Mouse (Mus musculus) liver, embryonic 11.5 days (tissue): ENCODE measurements around the gene Tmem259. TPM values are rescaled to one million over a fixed set of nuclear protein-coding genes. Genes with fewer than 3 reads are reported as not detected.
A peak's percentile ranks its signal among the peaks of the same experiment; 100 is the strongest.

Experiments
- ATAC-seq: fragments of 200-750 bp; cut with Nextera tagmentation; replicated peaks from 2 replicates; pipeline ENCODE4 v1.8.0; 2017; ENCODE audit warnings: moderate number of reproducible peaks, mild to moderate bottlenecking, moderate TSS enrichment, moderate library complexity; ENCODE audit not compliant: low FRiP score
- DNase-seq: peaks from one replicate; pipeline ENCODE4 v3.0.0-alpha.2; 2017; ENCODE audit warnings: low spot score
- H3K27ac ChIP-seq: fragments of 300-500 bp; sonication (generic); 2 replicates; pipeline ENCODE4 v1.5.1; 2014; ENCODE audit warnings: mild to moderate bottlenecking, low read depth, low read length, control low read depth
- H3K27me3 ChIP-seq: fragments of 300-500 bp; sonication (generic); replicated peaks from 2 replicates; pipeline ENCODE4 v1.6.1; 2014; ENCODE audit warnings: low read length, mixed read lengths; ENCODE audit not compliant: control insufficient read depth, insufficient read depth
- H3K36me3 ChIP-seq: fragments of 300-500 bp; sonication (generic); 2 replicates; pipeline ENCODE4 v1.6.1; 2014; ENCODE audit warnings: mild to moderate bottlenecking, low read length, moderate library complexity, mixed read lengths; ENCODE audit not compliant: control insufficient read depth, insufficient read depth
- H3K4me1 ChIP-seq: fragments of 300-500 bp; sonication (generic); replicated peaks from 2 replicates; pipeline ENCODE4 v1.6.1; 2014; ENCODE audit warnings: low read length, mixed read lengths; ENCODE audit not compliant: control insufficient read depth, insufficient read depth
- H3K4me2 ChIP-seq: fragments of 300-500 bp; sonication (generic); 2 replicates; pipeline ENCODE4 v1.6.1; 2014; ENCODE audit warnings: mild to moderate bottlenecking, control low read depth, moderate library complexity
- H3K4me3 ChIP-seq: fragments of 300-500 bp; sonication (generic); 2 replicates; pipeline ENCODE4 v1.5.1; 2014; ENCODE audit warnings: low read depth, low read length, control low read depth
- H3K9ac ChIP-seq: fragments of 300-500 bp; sonication (generic); 2 replicates; pipeline ENCODE4 v1.6.1; 2014; ENCODE audit warnings: low read depth, low read length, control low read depth
- H3K9me3 ChIP-seq: fragments of 300-500 bp; sonication (generic); 2 replicates; pipeline ENCODE4 v1.6.1; 2016; ENCODE audit warnings: low read length, inconsistent platforms, mixed read lengths; ENCODE audit not compliant: control insufficient read depth
- WGBS: fragments of 180-500 bp; shearing (Covaris S2); extraction: QIAGEN DNeasy Blood & Tissue Kit; methylation state at CpG from one replicate; pipeline ENCODE4 v1.1.7; 2014; 5-methylcytosine and 5-hydroxymethylcytosine counted together
- polyA plus RNA-seq: library from polyadenylated mRNA; unstranded; fragments of >200 nt; fragmentation: Nextera tagmentation; extraction: Ambion mirVana; gene quantifications from 2 replicates; pipeline ENCODE4 v1.2.1, GENCODE M21; 2014

Gene Tmem259
- polyA plus RNA-seq, 1 experiment from 2014 or later, result 20.2 TPM

DNA sequence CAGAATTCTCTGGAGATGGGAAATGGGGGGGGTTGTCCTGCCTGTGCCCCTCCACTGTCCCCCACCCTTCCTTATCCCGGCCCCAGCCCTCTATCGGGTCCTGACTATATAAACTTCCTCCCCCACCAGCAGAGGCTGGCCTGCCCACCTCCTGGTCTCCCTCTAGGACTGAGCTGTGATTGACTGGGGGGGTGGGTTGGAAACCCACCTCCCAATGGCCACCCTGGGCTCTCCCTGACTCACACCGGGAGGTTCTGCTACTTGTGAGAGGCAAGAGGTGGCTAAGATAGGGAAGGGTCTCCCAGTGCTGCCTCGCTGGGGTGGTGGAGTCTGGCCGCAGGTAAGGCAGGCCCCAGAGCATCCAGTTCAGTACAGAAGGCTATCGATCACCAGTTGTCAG lies 36.6 kb downstream of the Tmem259 start:
- Histone ChIP-seq H3K9ac (peak overlapping the region; percentile 42; the same call in 1 of the 2 replicates), H3K36me3 (peaks cover 25% of the 10 kb centered on the region)

DNA sequence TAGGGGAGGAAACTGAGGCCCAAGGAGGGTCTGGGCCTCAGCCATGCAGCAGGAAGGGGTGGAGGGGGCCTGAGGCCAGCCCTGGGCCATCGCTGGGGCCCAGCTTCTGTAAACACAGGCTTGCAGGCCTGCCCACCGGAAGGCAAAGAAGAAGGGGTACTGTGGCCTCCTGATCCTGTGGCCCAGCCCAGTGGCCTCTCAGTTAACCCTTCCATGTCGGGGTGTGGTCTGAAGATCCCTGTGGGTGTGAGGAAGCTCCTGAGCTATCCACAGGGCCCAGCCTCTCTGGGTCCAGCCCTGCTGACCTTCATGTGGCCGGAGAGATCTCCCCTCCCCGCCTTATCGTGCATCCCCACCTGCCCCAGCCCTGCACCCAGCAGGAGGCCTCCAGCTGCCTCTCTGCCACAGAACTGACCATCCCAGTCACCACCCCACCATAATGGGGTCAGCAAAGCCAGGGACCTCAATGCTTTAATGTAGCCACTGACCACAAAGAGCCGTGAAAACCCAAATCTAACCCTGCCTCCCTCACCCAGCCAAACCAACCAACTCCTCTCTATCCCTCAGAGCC lies 37.3 kb downstream of the Tmem259 start:
- peak; percentile 59 for DNase-seq
- peaks cover 25% of the 10 kb centered on the region for H3K36me3 ChIP-seq

More for the DNA sequence above, 36.6 kb downstream of the Tmem259 start:
- 58% methylated on average over 6 of the region's 6 CpGs for WGBS
- H3K4me2 ChIP-seq, result peak overlapping the region; percentile 62
- H3K27me3 ChIP-seq, result no peaks in the 10 kb centered on the region
- no peak for ATAC-seq
- H3K9me3 ChIP-seq, result no peaks in the 10 kb centered on the region
- no peak for DNase-seq
- H3K4me1 ChIP-seq, result peaks cover 51% of the 10 kb centered on the region
- no peak overlapping the region; the same call in 1 of the 2 replicates for H3K4me3 ChIP-seq
- peak overlapping the region; percentile 91 for H3K27ac ChIP-seq

DNA sequence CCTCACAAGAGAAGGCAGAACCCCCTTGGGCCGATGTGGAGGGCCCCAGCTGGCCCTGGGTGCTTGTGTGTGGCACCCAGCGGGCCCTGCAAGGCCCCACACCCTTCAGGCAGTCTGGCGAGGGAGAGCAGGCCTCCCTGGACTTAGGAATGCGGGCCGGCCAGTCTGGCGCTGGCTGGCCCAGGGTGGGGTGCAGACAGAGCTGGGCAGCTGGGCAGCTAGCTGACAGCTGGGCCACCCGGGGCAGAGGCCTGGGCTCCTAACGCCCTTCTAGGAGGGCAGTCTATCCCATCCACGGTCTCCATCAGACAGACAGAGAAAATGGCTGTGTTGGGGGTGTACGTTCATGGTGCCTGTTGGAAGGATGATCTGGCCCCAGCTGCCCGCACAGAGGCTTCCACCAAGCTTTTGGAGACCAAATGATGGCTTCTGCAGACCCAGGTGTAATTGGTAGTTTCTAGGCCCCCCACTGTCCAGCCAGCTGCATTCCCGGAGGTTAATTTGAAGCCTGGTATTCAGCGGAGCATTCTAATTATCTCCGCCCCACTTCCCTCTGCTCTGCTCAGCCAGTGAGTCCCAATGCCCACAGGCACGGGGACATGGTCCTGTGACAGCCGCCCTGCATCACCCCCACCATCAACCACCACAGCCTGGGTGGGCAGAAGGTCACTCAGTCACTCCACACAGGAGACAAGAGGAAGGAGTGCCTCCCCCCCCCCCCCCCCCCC lies 38.5 kb downstream of the Tmem259 start:
- peaks cover 51% of the 10 kb centered on the region for H3K4me1 ChIP-seq
- H3K4me3 ChIP-seq, result peak overlapping the region; percentile 8; the same call in 1 of the 2 replicates
- no peaks in the 10 kb centered on the region for H3K9me3 ChIP-seq
- no peak for ATAC-seq
- 43% methylated on average over 16 of the region's 16 CpGs for WGBS
- peak overlapping the region; percentile 58 for H3K9ac ChIP-seq
- H3K27me3 ChIP-seq, result no peaks in the 10 kb centered on the region
- peaks cover 16% of the 10 kb centered on the region for H3K36me3 ChIP-seq
- no peak for DNase-seq
- peak overlapping the region; percentile 91 for H3K27ac ChIP-seq
- peak overlapping the region; percentile 62 for H3K4me2 ChIP-seq

More for the DNA sequence above, 37.3 kb downstream of the Tmem259 start:
- 8% methylated on average over 6 of the region's 7 CpGs for WGBS
- peak overlapping the region; percentile 28 for H3K4me3 ChIP-seq
- H3K9me3 ChIP-seq, result no peaks in the 10 kb centered on the region
- H3K27ac ChIP-seq, result peak overlapping the region; percentile 91
- H3K27me3 ChIP-seq, result no peaks in the 10 kb centered on the region
- H3K9ac ChIP-seq, result peak overlapping the region; percentile 58
- ATAC-seq, result peak; percentile 80
- H3K4me2 ChIP-seq, result peak overlapping the region; percentile 62
- peaks cover 51% of the 10 kb centered on the region for H3K4me1 ChIP-seq

DNA sequence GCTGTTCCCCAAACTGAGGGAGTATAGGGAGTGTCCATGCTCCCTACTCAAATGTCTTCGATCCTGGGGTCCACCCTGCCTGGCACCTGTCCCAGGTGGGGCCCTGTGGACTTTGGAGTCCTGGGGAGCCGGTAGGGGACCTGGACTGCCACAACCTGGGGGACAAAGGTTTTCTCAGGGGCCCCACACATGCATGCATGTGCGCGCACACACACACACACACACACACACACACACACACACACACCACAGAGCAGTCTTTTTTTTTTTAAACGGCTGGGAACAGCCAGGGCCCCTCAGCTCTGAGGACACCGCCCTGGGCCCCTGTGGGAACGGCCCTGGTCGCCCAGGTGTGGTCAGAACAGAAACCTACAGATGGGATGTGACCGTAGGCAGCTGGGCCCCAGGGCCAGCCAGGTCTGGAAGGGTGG lies 40.6 kb downstream of the Tmem259 start:
- Histone ChIP-seq H3K9ac (peak overlapping the region; percentile 2; the same call in 1 of the 2 replicates), H3K4me3 (no peak overlapping the region), H3K27ac (0 out of 2 replicates have a peak overlapping the region, but pooled peaks have one; percentile 26), H3K9me3 (no peaks in the 10 kb centered on the region), H3K36me3 (peaks cover 2% of the 10 kb centered on the region; the same call in 1 of the 2 replicates), H3K4me2 (peak overlapping the region; percentile 33), H3K27me3 (no peaks in the 10 kb centered on the region), H3K4me1 (peaks cover 68% of the 10 kb centered on the region)
- no peak for ATAC-seq
- no peak for DNase-seq
- WGBS, result 64% methylated on average over 9 of the region's 9 CpGs

DNA sequence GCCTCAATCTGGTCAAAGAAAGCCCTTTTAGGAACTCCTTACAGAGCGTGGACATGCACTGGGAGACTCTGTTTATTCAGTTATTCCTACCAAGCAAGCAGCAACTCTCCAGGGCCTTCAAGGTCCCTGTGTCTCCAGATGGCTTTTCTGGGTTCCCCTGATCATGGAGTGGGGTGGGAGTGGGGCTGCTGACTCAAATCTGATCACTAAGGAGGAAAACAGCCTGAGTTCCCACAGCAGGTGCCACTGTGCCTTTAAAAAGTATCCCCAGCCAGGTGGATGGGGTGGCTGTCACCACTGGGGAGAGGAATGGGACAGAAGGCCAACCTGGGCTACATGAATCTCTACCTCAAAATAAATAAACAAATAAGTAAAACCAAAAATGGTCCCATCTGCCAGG lies 41.1 kb downstream of the Tmem259 start:
- peaks cover 73% of the 10 kb centered on the region for H3K4me1 ChIP-seq
- DNase-seq, result no peak
- H3K9ac ChIP-seq, result no peak overlapping the region
- H3K9me3 ChIP-seq, result no peaks in the 10 kb centered on the region
- H3K4me2 ChIP-seq, result no peak overlapping the region
- no peak overlapping the region for H3K4me3 ChIP-seq
- no peak for ATAC-seq
- 0 out of 2 replicates have a peak overlapping the region, but pooled peaks have one; percentile 21 for H3K27ac ChIP-seq
- H3K36me3 ChIP-seq, result peaks cover 4% of the 10 kb centered on the region; the same call in 1 of the 2 replicates
- H3K27me3 ChIP-seq, result no peaks in the 10 kb centered on the region
- 72% methylated on average over 1 of the region's 1 CpGs for WGBS

DNA sequence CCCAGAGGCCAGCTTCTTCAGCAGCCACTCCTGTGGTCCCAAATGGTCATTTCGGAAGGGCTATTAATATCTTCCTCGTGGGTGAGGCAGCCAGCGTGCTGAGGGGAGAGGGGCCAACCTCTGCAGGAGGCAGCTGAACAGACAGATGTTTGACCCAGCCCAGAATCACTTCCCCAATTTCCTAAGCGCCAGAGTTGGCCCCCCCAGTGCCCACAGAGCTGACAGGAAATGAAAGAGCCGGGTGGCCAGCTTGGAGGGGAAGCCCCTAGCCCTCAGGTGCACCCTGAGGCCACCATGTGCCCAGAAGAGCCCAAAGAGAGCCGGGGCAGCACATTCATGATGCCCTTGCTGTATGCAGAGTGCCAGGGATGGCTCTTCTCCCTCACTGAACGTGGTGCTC lies 43.4 kb downstream of the Tmem259 start:
- Histone ChIP-seq H3K27me3 (no peaks in the 10 kb centered on the region), H3K9ac (no peak overlapping the region), H3K4me2 (no peak overlapping the region), H3K27ac (no peak overlapping the region), H3K4me1 (peaks cover 69% of the 10 kb centered on the region), H3K36me3 (peaks cover 7% of the 10 kb centered on the region; the same call in 1 of the 2 replicates), H3K9me3 (no peaks in the 10 kb centered on the region), H3K4me3 (no peak overlapping the region)
- ATAC-seq (no peak), DNase-seq (no peak)
- 41% methylated on average over 7 of the region's 7 CpGs for WGBS

DNA sequence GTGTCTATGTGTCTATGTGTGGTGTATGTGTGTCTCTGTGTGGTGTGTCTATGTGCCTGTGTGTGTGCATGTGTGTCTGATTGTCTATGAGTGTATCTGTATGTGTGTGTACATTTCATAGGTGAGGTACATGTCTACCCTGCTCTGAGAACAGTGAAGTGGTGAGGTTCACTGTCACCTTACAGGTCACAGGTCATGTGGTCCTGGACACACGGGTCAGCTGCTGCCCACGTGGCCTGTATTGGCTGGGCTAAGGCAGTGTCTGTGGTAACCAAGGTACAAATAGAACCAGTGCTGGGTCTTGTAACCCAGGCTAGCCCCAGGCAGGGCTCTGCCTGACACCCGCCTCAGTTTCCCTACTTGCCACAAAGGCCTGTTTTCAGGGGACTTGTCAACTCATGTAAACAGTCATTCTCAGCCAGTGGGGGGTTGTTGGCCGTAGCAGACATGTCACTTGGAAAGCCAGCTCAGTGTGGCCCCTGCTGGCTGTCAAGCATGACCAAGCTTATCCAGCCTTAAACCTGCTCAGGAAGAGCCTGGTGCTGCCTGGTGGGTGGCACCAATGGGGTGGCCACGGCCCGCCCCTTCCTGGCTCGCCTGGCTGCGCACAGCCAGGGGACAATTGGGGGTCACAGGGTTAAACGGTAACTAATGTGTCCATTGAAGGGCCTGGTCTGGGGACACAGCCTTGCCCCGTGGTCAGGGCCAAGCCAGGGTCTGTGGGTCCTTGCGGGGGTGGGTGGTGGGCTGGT lies 46.2 kb downstream of the Tmem259 start:
- no peaks in the 10 kb centered on the region for H3K9me3 ChIP-seq
- no peak for DNase-seq
- no peaks in the 10 kb centered on the region for H3K27me3 ChIP-seq
- peaks cover 64% of the 10 kb centered on the region for H3K4me1 ChIP-seq
- 62% methylated on average over 11 of the region's 11 CpGs for WGBS
- ATAC-seq, result peak; percentile 48
- peaks cover 15% of the 10 kb centered on the region; the same call in 1 of the 2 replicates for H3K36me3 ChIP-seq
- H3K4me3 ChIP-seq, result no peak overlapping the region
- peak overlapping the region; percentile 34; the same call in 1 of the 2 replicates for H3K27ac ChIP-seq
- H3K9ac ChIP-seq, result peak overlapping the region; percentile 34
- H3K4me2 ChIP-seq, result peak overlapping the region; percentile 25

DNA sequence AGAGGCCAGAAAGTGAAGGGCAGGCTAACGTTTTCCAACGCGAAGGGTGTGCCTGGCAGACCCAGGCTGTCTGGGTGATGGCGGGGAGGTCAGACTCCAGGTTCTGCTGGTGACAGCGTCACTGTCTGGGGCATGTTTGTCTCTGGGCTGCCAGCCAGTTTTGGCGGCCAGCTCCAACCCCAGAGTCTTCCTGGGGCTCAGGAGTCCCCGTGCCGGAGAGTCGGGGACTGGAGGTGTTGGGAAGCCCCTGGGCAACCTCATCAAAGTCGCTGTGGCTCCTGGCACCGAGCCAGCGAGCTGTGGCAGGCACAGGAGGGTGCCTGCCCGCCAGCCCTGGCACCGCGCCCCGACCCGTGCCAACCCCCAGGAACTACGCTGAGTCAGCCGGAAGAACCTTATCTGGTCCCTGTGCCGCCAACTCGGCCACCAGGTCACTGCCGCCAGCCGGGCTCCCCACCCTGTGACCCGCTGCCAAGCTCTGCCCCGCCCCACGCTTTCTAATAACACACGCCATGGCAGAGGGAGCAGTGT lies 47.2 kb downstream of the Tmem259 start:
- H3K36me3 ChIP-seq, result peaks cover 19% of the 10 kb centered on the region
- ATAC-seq (0 out of 2 replicates have a peak, but pooled peaks have one; percentile 17), DNase-seq (no peak)
- 75% methylated on average over 27 of the region's 27 CpGs for WGBS
- peaks cover 71% of the 10 kb centered on the region for H3K4me1 ChIP-seq
- no peak overlapping the region for H3K4me3 ChIP-seq
- peak overlapping the region; percentile 36 for H3K27ac ChIP-seq
- no peaks in the 10 kb centered on the region for H3K9me3 ChIP-seq
- H3K4me2 ChIP-seq, result peak overlapping the region; percentile 6; the same call in 1 of the 2 replicates
- peak overlapping the region; percentile 34; the same call in 1 of the 2 replicates for H3K9ac ChIP-seq
- H3K27me3 ChIP-seq, result no peaks in the 10 kb centered on the region
